Mouse (Mus musculus) thymus, adult 2 months (tissue): ENCODE results near the gene Foxn1. TPM values are rescaled to one million over a fixed set of nuclear protein-coding genes. Genes with fewer than 3 reads are reported as not detected.

Experiments
- DNase-seq: peaks from one replicate; pipeline ENCODE4 v3.0.0; 2021
- H3K27ac ChIP-seq: fragments of 200-500 bp; 2 replicates; pipeline ENCODE4 v1.5.1; 2012; ENCODE audit warnings: low read length, control low read depth; ENCODE audit not compliant: control insufficient read depth, insufficient read depth
- H3K27me3 ChIP-seq: fragments of 200-500 bp; 2 replicates; pipeline ENCODE4 v1.6.1; 2012; ENCODE audit warnings: mild to moderate bottlenecking, low read length, moderate library complexity, mixed read lengths; ENCODE audit not compliant: control insufficient read depth, insufficient read depth
- H3K36me3 ChIP-seq: fragments of 200-500 bp; 2 replicates; pipeline ENCODE4 v1.6.1; 2012; ENCODE audit warnings: mild to moderate bottlenecking, low read length, moderate library complexity; ENCODE audit not compliant: control insufficient read depth, insufficient read depth
- H3K4me1 ChIP-seq: fragments of 200-500 bp; replicated peaks from 2 replicates; pipeline ENCODE4 v1.6.1; 2012; ENCODE audit warnings: low read length; ENCODE audit not compliant: control insufficient read depth, insufficient read depth
- H3K4me3 ChIP-seq: fragments of 200-500 bp; 2 replicates; pipeline ENCODE4 v1.5.1; 2012; ENCODE audit warnings: mild to moderate bottlenecking, low read length, control low read depth, moderate library complexity; ENCODE audit not compliant: control insufficient read depth, insufficient read depth
- CTCF ChIP-seq: fragments of 200-500 bp; IDR thresholded peaks from 2 replicates; pipeline ENCODE4 v1.5.1; 2012; ENCODE audit warnings: mild to moderate bottlenecking, control low read depth, low read length, moderate library complexity, borderline replicate concordance; ENCODE audit not compliant: control insufficient read depth, poor library complexity, insufficient read depth; ENCODE audit errors: extremely low read depth
- POLR2A ChIP-seq: fragments of 200-500 bp; IDR thresholded peaks from 2 replicates; pipeline ENCODE4 v1.6.1; 2012; ENCODE audit warnings: mild to moderate bottlenecking, low read length, control low read depth, moderate library complexity; ENCODE audit not compliant: control insufficient read depth, poor library complexity, insufficient read depth; ENCODE audit errors: extremely low read depth
- WGBS: fragments of 180-500 bp; shearing (Covaris S2); methylation state at CpG from one replicate; pipeline ENCODE4 v1.1.7; 2018; 5-methylcytosine and 5-hydroxymethylcytosine counted together
- polyA plus RNA-seq: library from polyadenylated mRNA; depleted of rRNA; stranded (reverse); fragments of >200 nt; gene quantifications from 2 replicates; pipeline ENCODE4 v1.2.3, GENCODE M21; 2012

Foxn1 gene
- polyA plus RNA-seq, 1 experiment, result 31.3 TPM

- Histone ChIP-seq H3K4me1 (no peaks in the 10 kb centered on the region), H3K4me3 (no peak overlapping the region), H3K27ac (no peak overlapping the region), H3K36me3 (no peaks in the 10 kb centered on the region), H3K27me3 (no peaks in the 10 kb centered on the region)
- TF ChIP-seq POLR2A (no peak), CTCF (no peak)
- DNase-seq, result no peak
- WGBS, result 98% methylated on average over 6 of the region's 6 CpGs
These were observed 41.3 kb upstream of the Foxn1 start for GRCm38 (mm10) chr11:78427655-78428054.

- Histone ChIP-seq H3K27me3 (no peaks in the 10 kb centered on the region), H3K4me3 (no peak overlapping the region), H3K27ac (no peak overlapping the region), H3K36me3 (no peaks in the 10 kb centered on the region), H3K4me1 (no peaks in the 10 kb centered on the region)
- TF ChIP-seq POLR2A, result no peak
- 96% methylated on average over 1 of the region's 1 CpGs for WGBS
- DNase-seq, result no peak
These were observed 39.2 kb upstream of the Foxn1 start for GRCm38 (mm10) chr11:78425572-78425971.

GRCm38 (mm10) chr11:78424352-78424751, 38.0 kb upstream of the Foxn1 start:
- TF ChIP-seq CTCF (no peak), POLR2A (no peak)
- 91% methylated on average over 2 of the region's 2 CpGs for WGBS
- Histone ChIP-seq H3K27me3 (no peaks in the 10 kb centered on the region), H3K27ac (no peak overlapping the region), H3K4me1 (no peaks in the 10 kb centered on the region), H3K36me3 (no peaks in the 10 kb centered on the region), H3K4me3 (no peak overlapping the region)
- DNase-seq, result no peak

DNA sequence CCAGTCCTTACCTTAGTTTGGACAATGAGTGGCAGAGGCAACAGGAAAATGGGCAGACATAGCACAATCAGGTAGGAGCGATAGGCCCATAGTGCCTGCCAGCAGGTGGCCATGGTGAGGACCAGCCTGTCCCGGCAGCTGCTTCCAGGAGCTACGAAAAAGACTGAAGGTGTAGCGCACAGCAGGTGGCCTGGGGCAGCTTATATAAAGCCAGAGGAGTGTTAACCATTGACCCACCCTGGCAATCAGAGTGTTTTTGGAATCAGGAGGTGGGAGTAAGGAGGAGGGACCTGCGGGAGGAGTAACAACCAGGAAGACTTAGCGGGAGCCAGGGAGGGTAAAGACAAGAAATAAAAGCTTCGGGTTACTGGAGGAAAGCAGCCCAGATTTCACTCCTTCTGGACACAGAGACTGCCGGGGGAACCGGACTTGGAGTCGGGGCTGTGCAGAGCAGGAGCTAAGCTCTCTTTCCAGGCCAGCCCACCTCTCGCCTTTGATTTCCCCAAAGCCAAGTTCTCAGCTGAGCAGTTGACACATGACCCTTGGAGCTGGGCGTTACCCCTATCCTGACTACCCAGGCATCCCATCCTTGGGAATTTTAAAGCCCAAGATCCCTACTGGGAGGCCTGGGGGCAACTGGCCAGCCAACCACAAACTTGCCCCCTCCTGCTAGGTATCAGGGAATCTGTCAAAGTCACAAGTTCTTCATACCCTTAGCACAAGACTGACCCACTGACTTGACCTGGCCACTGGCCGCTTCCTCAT, 35.9 kb upstream of the Foxn1 start, which contains the start of gene Slc13a2:
TSS of gene Slc13a2 (minus strand) at position 163 of the 765 bp plus-strand sequence.
- H3K4me1 ChIP-seq, result no peaks in the 10 kb centered on the region
- WGBS, result 50% methylated on average over 13 of the region's 13 CpGs
- no peak for DNase-seq
- H3K27ac ChIP-seq, result no peak within 1 kb of the TSS
- no peak within 1 kb of the TSS for H3K4me3 ChIP-seq
- H3K27me3 ChIP-seq, result no peaks in the 10 kb centered on the region
- TF ChIP-seq CTCF (no peak), POLR2A (no peak)
- H3K36me3 ChIP-seq, result no peaks in the 10 kb centered on the region

DNA sequence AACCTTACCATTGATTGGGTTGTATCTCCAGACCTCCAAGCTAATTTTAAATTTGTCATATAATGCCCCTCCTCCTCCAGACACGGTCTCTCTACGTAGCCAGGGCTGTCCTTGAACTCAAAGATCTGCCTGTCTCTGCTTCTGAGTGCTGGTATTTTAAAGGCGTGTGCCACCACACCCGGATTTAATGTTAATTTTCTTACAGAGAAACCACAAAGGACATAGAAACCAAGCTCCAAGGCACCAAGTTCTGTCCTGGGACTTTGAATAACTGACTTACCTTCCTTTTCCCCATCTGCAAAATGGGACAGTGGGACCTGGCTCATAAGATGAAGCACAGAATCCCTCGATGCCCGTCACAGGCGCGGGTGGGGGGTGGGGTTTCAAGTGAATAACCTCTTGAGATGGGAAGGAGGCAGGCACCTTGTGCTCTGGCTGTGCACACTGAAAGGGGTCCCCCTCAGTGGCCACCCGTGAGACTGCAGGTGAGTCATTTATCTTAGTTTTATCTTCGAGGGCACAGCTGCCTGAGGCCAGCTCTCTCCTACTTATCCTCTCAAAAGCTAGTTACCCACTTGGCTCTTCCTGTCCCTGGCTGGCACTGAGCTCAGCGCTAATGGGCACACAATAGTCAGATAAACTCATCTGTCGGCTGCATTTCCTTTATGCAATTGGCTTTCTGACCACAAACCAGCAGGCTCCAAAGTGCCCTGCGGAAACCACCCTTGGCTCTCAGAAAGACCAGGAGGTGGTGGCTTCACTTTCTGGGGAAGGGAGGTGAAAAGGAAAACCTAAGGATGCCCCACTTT, 35.0 kb upstream of the Foxn1 start:
- Histone ChIP-seq H3K27me3 (no peaks in the 10 kb centered on the region), H3K4me1 (no peaks in the 10 kb centered on the region), H3K4me3 (no peak overlapping the region), H3K27ac (no peak overlapping the region), H3K36me3 (no peaks in the 10 kb centered on the region)
- WGBS, result 42% methylated on average over 13 of the region's 13 CpGs
- TF ChIP-seq POLR2A (no peak), CTCF (no peak)
- DNase-seq, result no peak

- TF ChIP-seq POLR2A (no peak), CTCF (no peak)
- no peak overlapping the region for H3K27ac ChIP-seq
These were observed 34.0 kb upstream of the Foxn1 start for GRCm38 (mm10) chr11:78420263-78420889.

More at GRCm38 (mm10) chr11:78420263-78420889, 34.0 kb upstream of the Foxn1 start:
- H3K4me1 ChIP-seq, result no peaks in the 10 kb centered on the region
- H3K36me3 ChIP-seq, result no peaks in the 10 kb centered on the region
- WGBS, result 69% methylated on average over 12 of the region's 12 CpGs
- H3K4me3 ChIP-seq, result no peak overlapping the region
- no peak for DNase-seq
- H3K27me3 ChIP-seq, result no peaks in the 10 kb centered on the region
